Mouse (Mus musculus): ENCODE measurements around the gene Adcy1. TPM values are rescaled to one million over a fixed set of nuclear protein-coding genes. Genes with fewer than 3 reads are reported as not detected.

Gene Adcy1
- polyA plus RNA-seq, 1 experiment, result not detected

DNA sequence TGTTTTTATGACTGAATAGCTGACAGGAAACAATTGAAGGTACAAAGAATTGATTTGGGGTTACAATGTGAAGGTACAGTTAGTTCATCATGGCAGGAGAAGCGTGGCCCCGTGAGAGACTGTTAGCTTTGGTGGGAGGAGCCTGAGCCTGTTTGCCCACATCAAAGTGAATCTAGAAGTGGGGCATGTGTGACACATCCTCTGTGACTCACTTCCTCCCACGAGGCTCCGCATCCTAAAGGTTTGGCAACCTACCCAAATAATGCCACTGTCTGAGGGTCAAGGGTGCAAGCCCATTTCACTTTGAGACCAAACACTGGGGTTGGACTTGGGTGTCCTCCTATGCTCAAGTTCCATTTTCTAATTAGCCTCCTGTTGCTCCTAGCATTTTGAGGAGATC is 81.9 kb downstream of the Adcy1 start:
- TF ChIP-seq GATA1 (IDR thresholded peaks at IDR 0.05; ENCODE audit: low read length), result no peak

DNA sequence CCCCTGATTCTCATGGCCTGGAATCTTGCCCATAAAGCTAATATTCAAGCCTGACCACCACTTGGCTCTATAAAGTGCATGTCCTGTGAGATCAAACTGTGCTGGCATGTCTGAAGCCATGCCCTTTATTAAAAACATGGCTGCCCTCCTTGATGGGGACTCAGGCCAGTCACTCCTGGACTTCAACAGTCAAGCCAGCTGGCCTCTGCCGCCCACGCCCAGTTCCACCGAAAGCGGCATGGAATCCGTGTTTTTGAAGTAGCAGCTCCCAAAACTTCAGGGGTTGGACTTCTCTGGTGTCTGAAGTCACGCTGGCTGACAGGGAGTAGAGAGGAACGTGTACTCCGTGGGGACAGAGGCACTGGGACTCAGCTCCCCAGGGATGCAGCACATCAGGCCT is 84.2 kb downstream of the Adcy1 start:
- no peak for TF ChIP-seq GATA1 (IDR thresholded peaks at IDR 0.05; ENCODE audit: low read length)

DNA sequence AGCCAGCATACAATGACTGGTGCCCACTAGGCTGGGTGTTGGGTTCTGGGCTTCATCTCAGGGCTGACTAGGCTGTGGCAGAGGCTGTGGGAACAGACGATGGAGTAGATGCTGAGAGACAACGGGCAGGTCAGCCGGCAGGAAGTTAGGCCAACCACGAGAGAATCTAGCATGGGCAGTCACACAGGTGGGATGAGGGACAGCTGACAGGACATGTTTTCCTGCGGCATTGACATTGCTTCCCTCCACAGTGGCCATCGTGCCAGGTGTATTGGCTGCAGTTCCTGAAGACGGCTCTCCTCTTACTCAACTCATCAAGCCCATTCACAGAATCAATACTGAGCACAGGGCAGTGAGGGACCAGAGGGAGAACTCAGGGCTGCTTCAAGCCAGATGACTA is 84.7 kb downstream of the Adcy1 start:
- TF ChIP-seq GATA1 (IDR thresholded peaks at IDR 0.05; ENCODE audit: low read length), result no peak

GRCm38 (mm10) chr11:7149471-7149870 is 86.2 kb downstream of the Adcy1 start:
- TF ChIP-seq GATA1 (IDR thresholded peaks at IDR 0.05; ENCODE audit: low read length), result no peak

DNA sequence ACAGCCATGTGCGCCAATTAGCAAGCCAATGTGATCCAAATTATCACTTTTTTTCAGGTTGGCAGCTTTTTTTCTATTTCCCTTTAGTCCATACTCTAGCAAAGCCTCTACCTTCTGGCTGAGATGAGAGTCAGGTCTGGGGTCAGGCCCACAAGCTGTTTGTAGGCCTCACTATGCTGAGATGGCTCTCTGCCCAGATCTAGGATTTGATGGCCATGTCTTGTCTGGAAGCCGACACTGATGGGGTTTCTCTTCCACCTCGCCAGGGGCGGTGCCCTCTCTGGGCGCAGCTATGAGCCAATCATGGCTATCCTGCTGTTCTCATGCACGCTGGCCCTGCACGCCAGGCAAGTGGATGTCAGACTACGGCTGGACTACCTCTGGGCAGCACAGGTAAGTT is 87.2 kb downstream of the Adcy1 start:
- TF ChIP-seq GATA1 (IDR thresholded peaks at IDR 0.05; ENCODE audit: low read length), result no peak

DNA sequence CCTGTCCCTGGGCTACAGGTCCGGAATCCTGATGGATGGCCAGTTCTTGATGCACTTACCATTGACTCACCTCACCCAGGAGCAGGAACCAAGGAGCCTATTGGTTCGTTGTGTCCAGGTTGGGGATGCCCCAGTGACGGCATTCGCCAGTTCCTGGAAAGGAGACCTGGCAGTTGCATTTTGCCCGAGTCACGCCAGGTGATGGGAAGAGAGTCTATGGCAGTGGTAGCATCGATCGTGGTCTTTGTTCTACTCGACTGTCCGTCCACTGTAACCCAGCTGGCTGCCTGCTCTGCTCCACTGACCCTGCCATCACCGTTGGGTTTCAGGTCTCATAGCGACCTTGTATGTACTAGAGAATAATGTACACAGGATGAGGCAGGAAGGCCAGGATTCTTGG is 89.1 kb downstream of the Adcy1 start:
- TF ChIP-seq GATA1 (IDR thresholded peaks at IDR 0.05; ENCODE audit: low read length), result no peak

- no peak for TF ChIP-seq GATA1 (IDR thresholded peaks at IDR 0.05; ENCODE audit: low read length)
Measured at GRCm38 (mm10) chr11:7153081-7153480, 89.8 kb downstream of the Adcy1 start.

DNA sequence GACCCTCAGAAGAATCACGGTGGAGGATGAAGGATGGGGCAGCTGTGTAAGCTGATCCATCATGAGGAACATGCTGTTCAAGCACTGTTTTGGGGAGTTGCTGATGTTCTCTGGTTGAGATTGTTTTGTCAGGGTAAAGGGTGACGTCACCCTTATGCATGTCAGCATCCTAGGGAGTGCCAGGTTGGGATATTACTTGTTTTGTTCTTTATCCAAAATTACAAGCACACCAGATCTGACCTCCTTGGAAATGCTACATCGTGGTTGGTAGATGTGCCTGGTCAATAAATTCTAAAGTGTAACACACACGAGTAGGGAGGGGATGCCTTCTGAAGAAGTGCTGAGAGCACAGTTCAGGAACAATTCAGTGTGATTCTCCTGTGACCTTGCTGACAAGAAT is 93.1 kb downstream of the Adcy1 start:
- TF ChIP-seq GATA1 (IDR thresholded peaks at IDR 0.05; ENCODE audit: low read length), result no peak

- TF ChIP-seq GATA1 (IDR thresholded peaks at IDR 0.05; ENCODE audit: low read length), result no peak
Measured at GRCm38 (mm10) chr11:7158196-7158595, 94.9 kb downstream of the Adcy1 start.

- no peak for TF ChIP-seq GATA1 (IDR thresholded peaks at IDR 0.05; ENCODE audit: low read length)
Measured at GRCm38 (mm10) chr11:7160146-7160545, 96.9 kb downstream of the Adcy1 start.

DNA sequence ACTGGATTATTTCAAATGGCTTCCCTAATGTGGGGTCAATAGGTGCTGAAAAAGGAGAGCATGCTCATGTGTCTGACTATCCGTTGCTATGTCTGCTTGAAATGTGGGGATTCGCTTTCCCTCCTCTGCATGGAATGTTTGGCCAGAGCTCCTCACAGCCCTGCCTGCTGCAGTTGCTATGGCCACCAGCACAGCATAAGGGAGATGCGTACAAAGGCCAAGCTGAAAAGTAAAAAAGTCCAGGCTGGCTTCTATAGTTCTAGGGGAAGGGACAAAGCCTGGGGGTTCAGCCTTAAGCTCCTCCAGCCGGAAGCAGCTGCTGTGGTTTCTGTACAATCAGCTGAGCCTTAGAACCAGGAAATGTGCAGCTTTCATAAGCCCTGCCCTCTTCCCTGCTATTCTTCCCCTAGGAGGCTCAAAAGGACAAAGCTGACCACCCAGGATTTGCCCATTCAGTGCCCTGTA is 97.4 kb downstream of the Adcy1 start:
- TF ChIP-seq GATA1 (IDR thresholded peaks at IDR 0.05; ENCODE audit: low read length), result no peak

DNA sequence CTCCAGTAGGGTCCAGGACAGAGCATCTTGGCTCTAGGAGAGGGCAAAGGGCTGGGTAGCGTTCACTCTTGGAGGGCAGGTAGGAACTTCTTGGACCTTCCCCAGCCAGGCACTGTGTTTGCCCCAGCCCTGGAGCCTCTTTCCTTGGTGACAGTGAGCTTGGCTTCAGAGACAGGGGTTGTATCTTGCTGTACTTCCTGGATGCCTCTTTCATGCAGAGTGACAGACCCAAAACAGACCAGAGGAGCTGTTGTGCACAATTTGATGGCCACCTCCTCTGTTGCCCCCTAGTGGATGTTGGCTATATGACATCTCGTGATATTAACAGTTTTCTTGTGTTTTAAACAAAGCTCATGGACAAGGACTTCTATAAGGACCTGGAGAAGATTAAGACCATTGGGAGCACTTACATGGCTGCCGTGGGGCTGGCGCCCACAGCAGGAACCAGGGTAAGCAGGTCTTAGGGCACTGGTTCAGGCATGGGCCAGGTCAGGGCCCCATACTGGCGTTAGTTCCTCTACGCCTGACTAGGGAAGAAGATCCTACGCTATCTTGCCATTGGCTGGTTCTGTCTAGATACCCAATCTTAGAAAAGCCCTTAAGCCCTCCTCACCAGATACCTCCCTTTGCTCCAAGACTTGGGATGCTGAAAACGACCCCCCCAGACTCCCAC is 98.3 kb downstream of the Adcy1 start:
- no peak for TF ChIP-seq GATA1 (IDR thresholded peaks at IDR 0.05; ENCODE audit: low read length)

DNA sequence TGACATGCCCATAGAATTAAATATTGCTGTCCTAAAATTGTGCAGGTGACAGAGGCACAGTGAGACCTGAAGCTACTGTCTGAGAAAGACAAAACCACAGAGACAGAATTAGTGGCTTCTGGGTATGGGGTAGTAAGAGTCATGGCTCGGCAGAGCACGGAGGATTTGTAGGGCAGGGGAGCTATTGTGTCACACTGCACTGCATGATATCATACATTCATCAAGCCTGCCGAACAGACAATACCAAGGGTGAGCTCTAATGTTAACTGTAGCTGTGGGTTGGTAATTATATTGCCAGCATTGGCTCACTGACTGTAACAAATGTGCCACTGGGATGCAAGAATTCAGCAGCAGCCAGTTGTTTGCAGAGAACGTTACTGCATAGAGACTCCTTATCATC is 101.1 kb downstream of the Adcy1 start:
- no peak for TF ChIP-seq GATA1 (IDR thresholded peaks at IDR 0.05; ENCODE audit: low read length)

- no peak for TF ChIP-seq GATA1 (IDR thresholded peaks at IDR 0.05; ENCODE audit: low read length)
Measured at GRCm38 (mm10) chr11:7169645-7170044, 106.4 kb downstream of the Adcy1 start.

DNA sequence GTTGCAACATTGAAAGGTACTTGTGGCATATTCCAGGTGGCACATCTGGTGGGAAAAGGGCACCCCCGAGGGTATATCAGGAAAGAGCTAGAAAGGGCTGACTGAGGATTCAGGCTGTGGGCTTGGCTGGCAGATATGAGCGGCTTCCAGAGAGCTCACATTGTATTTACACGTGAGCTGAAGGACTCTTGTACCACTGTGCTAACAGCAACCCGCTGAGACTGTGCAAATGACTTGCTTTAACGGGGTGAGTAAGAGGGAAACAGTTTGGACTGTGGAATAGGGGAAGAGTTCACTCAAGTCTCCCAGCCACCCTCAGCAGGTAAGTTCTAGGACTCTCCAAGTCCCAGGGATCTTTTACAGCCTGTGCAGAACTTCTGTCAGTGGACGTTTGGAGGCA is 110.4 kb downstream of the Adcy1 start:
- TF ChIP-seq GATA1 (IDR thresholded peaks at IDR 0.05; ENCODE audit: low read length), result no peak

- no peak for TF ChIP-seq GATA1 (IDR thresholded peaks at IDR 0.05; ENCODE audit: low read length)
Measured at GRCm38 (mm10) chr11:7178724-7179123, 115.4 kb downstream of the Adcy1 start.

DNA sequence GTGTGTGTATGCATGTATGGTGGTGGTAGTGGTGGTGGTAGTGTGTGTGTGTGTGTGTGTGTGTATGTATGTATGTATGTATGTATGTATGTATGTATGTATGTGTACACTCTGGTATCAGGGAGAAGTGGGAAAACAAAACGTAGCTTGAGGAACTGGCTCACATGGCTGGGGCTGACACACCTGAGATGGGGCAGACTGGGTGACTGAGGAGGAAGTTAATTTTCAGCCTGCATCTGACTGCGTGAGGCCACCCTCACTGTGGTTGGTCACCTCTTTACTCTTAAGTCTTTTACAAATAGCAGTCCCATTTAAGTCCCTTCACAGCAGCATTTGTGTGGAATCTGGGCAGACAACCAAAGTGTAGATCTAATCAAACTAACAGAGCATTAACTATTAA is 116.0 kb downstream of the Adcy1 start:
- TF ChIP-seq GATA1 (IDR thresholded peaks at IDR 0.05; ENCODE audit: low read length), result no peak

All from G1E-ER4 (cell line).